In genomic region chr17:86273566-86274349, GRCm38 (mm10) we compare ENCODE assay signal across 22 mouse cellular contexts.
DNase-seq lines count a peak whose midpoint lies in the region; ATAC-seq and TF ChIP-seq lines count a peak whose summit lies in the region.
"Had no signal": no experiment of that assay in that cellular context is flagged by ENCODE, and none has a peak within 500 bp of the region (broad histone marks: within the 10 kb centered on the region; RNA-seq: fewer than 3 reads in every experiment).

No protein-coding gene starts in this region.

- in situ Hi-C loops in Patski (cut with MboI; ENCODE audit: low pct_unique_long_range_greater_than_20kb), result no loop called here

- no peak overlapping the region for H3K9ac ChIP-seq in forebrain, postnatal 0 days
- H3K9ac ChIP-seq in forebrain, embryonic 13.5 days, result no peak overlapping the region
- H3K9ac ChIP-seq in heart, postnatal 0 days (replicated peaks; ENCODE audit: low read depth, low read length), result no peak overlapping the region
- H3K9ac ChIP-seq: embryonic facial prominence, embryonic 15.5 days; heart, embryonic 12.5 days; hindbrain, embryonic 14.5 days; intestine, embryonic 15.5 days had no signal

- WGBS in forebrain, postnatal 0 days, result 76% methylated on average over 9 of the region's 9 CpGs
- WGBS in forebrain, embryonic 13.5 days, result 84% methylated on average over 9 of the region's 9 CpGs
- 71% methylated on average over 9 of the region's 9 CpGs for WGBS in heart, postnatal 0 days
- 78% methylated on average over 9 of the region's 9 CpGs for WGBS in heart, embryonic 10.5 days

- peaks cover 11% of the 10 kb centered on the region; the same call in 1 of the 2 replicates for H3K4me1 ChIP-seq in forebrain, postnatal 0 days (ENCODE audit: insufficient read depth)
- peaks cover 23% of the 10 kb centered on the region for H3K4me1 ChIP-seq in forebrain, embryonic 13.5 days
- peaks cover 38% of the 10 kb centered on the region for H3K4me1 ChIP-seq in heart, postnatal 0 days (ENCODE audit: control insufficient read depth, insufficient read depth)
- peaks cover 59% of the 10 kb centered on the region for H3K4me1 ChIP-seq in heart, embryonic 10.5 days

- CTCF ChIA-PET in Patski (lab: Charles Lee), result interaction anchor here (0.8 to 2.0 kb wide), 3 partner anchors 8 to 20 kb away, joined by 3 to 7 read pairs (median 4); no protein-coding TSS in a partner anchor

- H3K9me3 ChIP-seq in forebrain, postnatal 0 days (ENCODE audit: low read length), result no peaks in the 10 kb centered on the region
- H3K9me3 ChIP-seq in forebrain, embryonic 13.5 days (replicated peaks), result no peaks in the 10 kb centered on the region
- no peaks in the 10 kb centered on the region for H3K9me3 ChIP-seq in heart, postnatal 0 days (replicated peaks; ENCODE audit: control insufficient read depth, low read length)
- H3K9me3 ChIP-seq in heart, embryonic 10.5 days, result no peaks in the 10 kb centered on the region
- H3K9me3 ChIP-seq: embryonic facial prominence, embryonic 15.5 days; forebrain, embryonic 10.5 days; G1E; heart, embryonic 12.5 days; hindbrain, embryonic 10.5 days; intestine, embryonic 15.5 days had no signal

- peak overlapping the region; percentile 69 for H3K27ac ChIP-seq in forebrain, postnatal 0 days (ENCODE audit: low read depth, low read length)
- H3K27ac ChIP-seq in forebrain, embryonic 13.5 days, result no peak overlapping the region
- H3K27ac ChIP-seq in heart, postnatal 0 days (ENCODE audit: low read depth), result no peak overlapping the region
- H3K27ac ChIP-seq in heart, embryonic 10.5 days, result no peak overlapping the region
- H3K27ac ChIP-seq: embryonic facial prominence, embryonic 15.5 days; hindbrain, embryonic 10.5 days; hindbrain, embryonic 14.5 days; intestine, embryonic 15.5 days had no signal

- no peak overlapping the region for H3K4me2 ChIP-seq in forebrain, postnatal 0 days (ENCODE audit: low read depth)
- H3K4me2 ChIP-seq in forebrain, embryonic 13.5 days, result no peak overlapping the region
- H3K4me2 ChIP-seq in heart, postnatal 0 days (ENCODE audit: low read depth, low read length), result no peak overlapping the region
- H3K4me2 ChIP-seq: embryonic facial prominence, embryonic 15.5 days; heart, embryonic 12.5 days; hindbrain, embryonic 14.5 days; intestine, embryonic 15.5 days had no signal

- H3K27me3 ChIP-seq in forebrain, postnatal 0 days (ENCODE audit: insufficient read depth, low read length), result no peaks in the 10 kb centered on the region
- H3K27me3 ChIP-seq in forebrain, embryonic 13.5 days, result no peaks in the 10 kb centered on the region
- no peaks in the 10 kb centered on the region for H3K27me3 ChIP-seq in heart, postnatal 0 days (ENCODE audit: control insufficient read depth, insufficient read depth, low read length)
- H3K27me3 ChIP-seq in heart, embryonic 10.5 days (ENCODE audit: insufficient read depth, poor library complexity, severe bottlenecking), result no peaks in the 10 kb centered on the region
- no peaks in the 10 kb centered on the region for H3K27me3 ChIP-seq in Patski
- H3K27me3 ChIP-seq: embryonic facial prominence, embryonic 15.5 days; heart, embryonic 12.5 days; intestine, embryonic 15.5 days had no signal

- peak; percentile 40 to 50 for DNase-seq in cerebellum, adult 18-20 months
- no peak for DNase-seq in cerebellum, adult 11-12 months
- DNase-seq in forebrain, postnatal 0 days, result no peak
- no peak for DNase-seq in heart, postnatal 0 days (ENCODE audit: low spot score)
- no peak for DNase-seq in heart, embryonic 10.5 days (ENCODE audit: low spot score)
- DNase-seq in Patski (ENCODE audit: low read depth, low spot score), result no peak
- DNase-seq: adrenal gland, postnatal 10 days; B cell, adult 2 months; cerebellum, adult 11 months; embryo, embryonic 11 days; gastrocnemius, postnatal 10 days; kidney, adult 18-20 months had no signal

- no peak for TF ChIP-seq EP300 in heart, postnatal 0 days (IDR thresholded peaks at IDR 0.05; ENCODE audit: low read depth)

- no peaks in the 10 kb centered on the region for H3K36me3 ChIP-seq in forebrain, postnatal 0 days (ENCODE audit: insufficient read depth)
- no peaks in the 10 kb centered on the region for H3K36me3 ChIP-seq in forebrain, embryonic 13.5 days (ENCODE audit: poor library complexity, severe bottlenecking)
- H3K36me3 ChIP-seq in heart, postnatal 0 days (replicated peaks; ENCODE audit: control insufficient read depth, insufficient read depth, low read length), result no peaks in the 10 kb centered on the region
- H3K36me3 ChIP-seq in heart, embryonic 10.5 days, result no peaks in the 10 kb centered on the region
- H3K36me3 ChIP-seq: embryonic facial prominence, embryonic 15.5 days; forebrain, embryonic 10.5 days; G1E; heart, embryonic 12.5 days; hindbrain, embryonic 10.5 days; intestine, embryonic 15.5 days had no signal

- TF ChIP-seq CTCF in forebrain, postnatal 0 days (IDR thresholded peaks at IDR 0.05; ENCODE audit: low read depth), result no peak
- no peak for TF ChIP-seq CTCF in heart, postnatal 0 days (IDR thresholded peaks at IDR 0.05; ENCODE audit: low read depth)
- no peak for TF ChIP-seq CTCF in Patski (IDR thresholded peaks at IDR 0.05)

- no peak for ATAC-seq in forebrain, postnatal 0 days
- ATAC-seq in forebrain, embryonic 13.5 days, result no peak
- ATAC-seq in heart, postnatal 0 days (ENCODE audit: insufficient read depth, low read depth), result 0 out of 2 replicates have a peak, but pooled peaks have one; percentile 19
- ATAC-seq in Patski, result peak; percentile 31
- ATAC-seq: CD4-positive, CD25-positive, alpha-beta regulatory T cell, adult 4 months; intestine, embryonic 15.5 days had no signal

- H3K4me3 ChIP-seq in forebrain, postnatal 0 days (ENCODE audit: low read depth, low read length), result no peak overlapping the region
- H3K4me3 ChIP-seq in forebrain, embryonic 13.5 days, result no peak overlapping the region
- no peak overlapping the region for H3K4me3 ChIP-seq in heart, postnatal 0 days (ENCODE audit: low read depth, low read length)
- no peak overlapping the region for H3K4me3 ChIP-seq in heart, embryonic 10.5 days
- H3K4me3 ChIP-seq: embryonic facial prominence, embryonic 15.5 days; erythroblast, embryonic 14.5 days; forebrain, embryonic 10.5 days; heart, embryonic 12.5 days; hindbrain, embryonic 10.5 days; intestine, embryonic 15.5 days had no signal

- POLR2A ChIA-PET in Patski (lab: Charles Lee), result interaction anchor here (0.7 kb wide), 1 partner anchor 19 kb away, joined by 3 read pairs; no protein-coding TSS in a partner anchor

Comparison
In these comparisons a context has a peak if more than half of its experiments do, and no peak if none do; other contexts are left out.
1. DNase-seq: peak in cerebellum, adult 18-20 months (2 of 2); none in cerebellum, adult 11-12 months (single experiment), forebrain, postnatal 0 days (single experiment), heart, postnatal 0 days (single experiment), heart, embryonic 10.5 days (single experiment) and Patski (single experiment).
2. ATAC-seq: peak in heart, postnatal 0 days (single experiment) and Patski (single experiment); none in forebrain, postnatal 0 days (single experiment) and forebrain, embryonic 13.5 days (single experiment).